Mouse (Mus musculus) stomach, embryonic 15.5 days (tissue): ENCODE data around the gene Tle1. TPM values are rescaled to one million over a fixed set of nuclear protein-coding genes. Genes with fewer than 3 reads are reported as not detected.
A peak's percentile ranks its signal among the peaks of the same experiment; 100 is the strongest.

Source experiments
- ATAC-seq: fragments of 200-750 bp; cut with Nextera tagmentation; 2 replicates; pipeline ENCODE4 v1.8.0; 2017; ENCODE audit warnings: low read depth, moderate number of reproducible peaks, moderate TSS enrichment; ENCODE audit not compliant: insufficient read depth, low FRiP score
- H3K27ac ChIP-seq: fragments of 300-500 bp; sonication (generic); 2 replicates; pipeline ENCODE4 v1.5.1; 2015; ENCODE audit warnings: mild to moderate bottlenecking, inconsistent platforms
- H3K27me3 ChIP-seq: fragments of 300-500 bp; sonication (generic); replicated peaks from 2 replicates; pipeline ENCODE4 v1.6.1; 2015; ENCODE audit warnings: inconsistent platforms
- H3K36me3 ChIP-seq: fragments of 300-500 bp; sonication (generic); 2 replicates; pipeline ENCODE4 v1.6.1; 2015; ENCODE audit warnings: inconsistent platforms
- H3K4me1 ChIP-seq: fragments of 300-500 bp; sonication (generic); 2 replicates; pipeline ENCODE4 v1.6.1; 2015; ENCODE audit warnings: inconsistent platforms
- H3K4me2 ChIP-seq: fragments of 300-500 bp; sonication (generic); 2 replicates; pipeline ENCODE4 v1.6.1; 2015; ENCODE audit warnings: mild to moderate bottlenecking, inconsistent platforms
- H3K4me3 ChIP-seq: fragments of 300-500 bp; sonication (generic); replicated peaks from 2 replicates; pipeline ENCODE4 v1.5.1; 2015; ENCODE audit warnings: inconsistent platforms
- H3K9ac ChIP-seq: fragments of 300-500 bp; sonication (generic); 2 replicates; pipeline ENCODE4 v1.6.1; 2015; ENCODE audit warnings: inconsistent platforms
- H3K9me3 ChIP-seq: fragments of 300-500 bp; sonication (generic); 2 replicates; pipeline ENCODE4 v1.6.1; 2016; ENCODE audit warnings: inconsistent platforms
- whole genome bisulfite sequencing: fragments of 180-500 bp; shearing (Covaris S2); methylation state at CpG from one replicate; pipeline ENCODE4 v1.1.7; 2015; 5-methylcytosine and 5-hydroxymethylcytosine counted together
- polyA plus RNA-seq: library from polyadenylated mRNA; unstranded; fragments of >200 nt; fragmentation: Nextera tagmentation; extraction: Ambion mirVana; gene quantifications from 2 replicates; pipeline ENCODE4 v1.2.1, GENCODE M21; 2015

Gene Tle1
- 17.8 and 22.3 TPM in 2 replicates for polyA plus RNA-seq

DNA sequence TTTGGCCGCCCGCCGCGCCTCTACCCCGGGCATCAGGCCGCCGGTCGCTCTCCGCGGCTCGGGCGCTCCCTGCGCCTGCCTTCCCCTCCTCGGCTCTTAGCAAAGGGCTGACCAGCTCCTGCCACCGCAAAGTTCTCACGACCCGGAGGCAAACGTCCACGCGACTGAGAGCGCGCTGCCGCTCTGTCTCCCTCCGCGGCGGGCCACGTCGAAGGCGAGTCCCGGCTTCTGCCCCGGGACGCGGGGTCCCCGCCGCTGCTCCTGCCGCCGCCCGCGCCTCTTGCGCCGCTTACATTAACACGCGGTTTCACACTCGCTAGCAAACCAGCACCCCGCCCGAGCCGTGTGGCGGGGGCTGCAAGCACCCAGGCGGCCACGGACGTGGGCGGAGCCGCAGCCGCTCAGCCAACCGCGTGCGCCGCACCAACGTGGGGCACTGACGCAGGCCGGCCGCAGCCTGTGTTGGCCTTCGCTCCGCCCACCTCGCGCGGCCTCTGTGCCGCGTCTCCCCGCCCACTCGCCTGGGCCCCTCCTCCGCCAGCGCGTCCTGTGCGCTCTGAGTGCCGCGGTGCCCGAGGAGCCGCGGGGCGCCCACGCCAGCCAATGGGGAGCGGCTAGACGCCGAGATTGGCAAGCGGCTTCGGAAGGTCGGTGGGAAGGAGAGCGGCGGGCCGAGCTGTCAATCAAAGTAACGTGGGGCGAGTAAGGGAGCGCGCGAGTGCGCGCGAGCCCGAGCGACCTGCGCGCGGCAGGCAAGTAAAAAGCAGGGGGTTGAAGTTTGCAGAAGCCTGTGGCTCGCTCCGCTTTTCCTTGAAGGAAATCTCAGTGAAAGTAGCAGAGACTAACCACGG, at the start of gene Tle1:
Tle1 (minus strand) TSS at position 361 of the 851 bp plus-strand sequence.
- Histone ChIP-seq H3K9ac (peak within 1 kb of the TSS; percentile 86), H3K4me1 (peaks cover 14% of the 10 kb centered on the region; the same call in 1 of the 2 replicates), H3K4me2 (peak within 1 kb of the TSS; percentile 88), H3K27ac (peak within 1 kb of the TSS; percentile 97), H3K36me3 (no peaks in the 10 kb centered on the region), H3K4me3 (peak within 1 kb of the TSS; percentile 84), H3K27me3 (no peaks in the 10 kb centered on the region), H3K9me3 (no peaks in the 10 kb centered on the region)
- peak; percentile 96 for ATAC-seq
- under 1% methylated on average over 107 of the region's 107 CpGs for WGBS

DNA sequence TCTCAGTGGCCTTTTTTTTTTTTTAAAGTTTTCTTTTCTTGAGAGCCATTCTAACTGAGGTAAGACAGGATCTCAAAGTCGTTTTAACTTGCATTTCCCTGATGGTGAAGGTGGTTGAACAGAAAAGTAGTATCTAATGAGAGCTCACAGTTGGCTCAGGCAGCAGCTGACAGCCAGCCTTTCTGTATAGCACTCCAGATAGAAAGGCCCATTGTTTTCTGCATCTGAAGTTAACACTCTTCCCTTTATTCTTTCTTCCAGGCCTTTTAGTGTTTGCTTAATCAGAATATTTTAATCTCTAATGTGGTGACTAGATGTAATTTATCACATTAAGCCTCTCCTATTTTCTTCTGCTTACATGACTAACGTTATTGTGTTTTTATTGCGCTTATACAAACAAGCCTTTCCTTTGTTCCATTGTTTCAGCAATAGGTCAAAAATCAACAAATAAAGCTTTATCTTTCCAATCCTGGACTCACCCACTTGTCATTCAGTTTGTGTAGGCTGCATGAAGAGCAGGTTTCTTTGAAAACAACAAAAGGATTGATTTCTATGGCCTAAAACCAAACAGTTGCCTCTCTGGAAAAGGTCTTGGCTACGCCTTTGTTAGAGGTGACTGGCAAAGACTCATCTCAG, 33.0 kb upstream of the Tle1 start:
- Histone ChIP-seq H3K9me3 (no peaks in the 10 kb centered on the region), H3K27me3 (no peaks in the 10 kb centered on the region), H3K36me3 (no peaks in the 10 kb centered on the region), H3K4me3 (no peak overlapping the region), H3K4me1 (no peaks in the 10 kb centered on the region), H3K27ac (no peak overlapping the region), H3K9ac (no peak overlapping the region), H3K4me2 (no peak overlapping the region)
- no peak for ATAC-seq
- WGBS: 42% methylated on average over 4 of the region's 4 CpGs

- Histone ChIP-seq H3K9me3 (no peaks in the 10 kb centered on the region), H3K4me2 (no peak overlapping the region), H3K27me3 (no peaks in the 10 kb centered on the region), H3K36me3 (no peaks in the 10 kb centered on the region), H3K27ac (no peak overlapping the region), H3K4me1 (no peaks in the 10 kb centered on the region), H3K9ac (no peak overlapping the region), H3K4me3 (no peak overlapping the region)
- no peak for ATAC-seq
- WGBS: 73% methylated on average over 3 of the region's 3 CpGs
Measured at GRCm38 (mm10) chr4:72232206-72232605, 31.5 kb upstream of the Tle1 start.

GRCm38 (mm10) chr4:72230832-72231231, 30.1 kb upstream of the Tle1 start:
- Histone ChIP-seq H3K4me3 (no peak overlapping the region), H3K27ac (no peak overlapping the region), H3K9ac (no peak overlapping the region), H3K4me2 (no peak overlapping the region), H3K9me3 (no peaks in the 10 kb centered on the region), H3K27me3 (no peaks in the 10 kb centered on the region), H3K36me3 (no peaks in the 10 kb centered on the region), H3K4me1 (no peaks in the 10 kb centered on the region)
- no peak for ATAC-seq

DNA sequence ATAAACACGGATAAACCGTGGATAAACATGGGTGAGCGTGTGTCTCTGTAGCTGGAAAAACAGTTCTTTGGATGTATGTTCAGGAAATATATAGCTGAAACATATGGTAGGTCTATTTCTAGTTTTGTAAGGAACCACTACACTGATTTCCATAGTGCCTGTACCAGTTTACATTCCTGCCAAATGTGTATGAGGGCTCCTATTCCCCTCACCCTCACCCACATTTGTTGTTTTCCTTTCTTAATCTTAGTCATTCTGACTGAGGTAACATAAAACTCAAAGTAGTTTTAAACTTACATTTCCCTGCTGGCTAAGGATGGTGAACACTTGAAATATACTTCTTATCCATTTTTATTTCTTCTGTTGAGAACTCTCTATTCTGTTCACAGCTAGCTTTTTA, 20.9 kb upstream of the Tle1 start:
- ATAC-seq: no peak
- WGBS: 78% methylated on average over 3 of the region's 3 CpGs

GRCm38 (mm10) chr4:72204420-72205045, 3.8 kb upstream of the Tle1 start:
- peak overlapping the region; percentile 4; the same call in 1 of the 2 replicates for H3K4me2 ChIP-seq
- H3K36me3 ChIP-seq: no peaks in the 10 kb centered on the region
- H3K27ac ChIP-seq: 0 out of 2 replicates have a peak overlapping the region, but pooled peaks have one; percentile 11
- H3K9ac ChIP-seq: no peak overlapping the region
- ATAC-seq: no peak
- no peaks in the 10 kb centered on the region; the same call in 1 of the 2 replicates for H3K4me1 ChIP-seq
- no peak overlapping the region for H3K4me3 ChIP-seq
- H3K27me3 ChIP-seq: no peaks in the 10 kb centered on the region
- no peaks in the 10 kb centered on the region for H3K9me3 ChIP-seq
- 31% methylated on average over 6 of the region's 6 CpGs for WGBS

More for the DNA sequence above, 20.9 kb upstream of the Tle1 start:
- Histone ChIP-seq H3K27me3 (no peaks in the 10 kb centered on the region), H3K4me2 (no peak overlapping the region), H3K4me1 (no peaks in the 10 kb centered on the region), H3K4me3 (no peak overlapping the region), H3K9ac (no peak overlapping the region), H3K9me3 (no peaks in the 10 kb centered on the region), H3K27ac (no peak overlapping the region), H3K36me3 (no peaks in the 10 kb centered on the region)

DNA sequence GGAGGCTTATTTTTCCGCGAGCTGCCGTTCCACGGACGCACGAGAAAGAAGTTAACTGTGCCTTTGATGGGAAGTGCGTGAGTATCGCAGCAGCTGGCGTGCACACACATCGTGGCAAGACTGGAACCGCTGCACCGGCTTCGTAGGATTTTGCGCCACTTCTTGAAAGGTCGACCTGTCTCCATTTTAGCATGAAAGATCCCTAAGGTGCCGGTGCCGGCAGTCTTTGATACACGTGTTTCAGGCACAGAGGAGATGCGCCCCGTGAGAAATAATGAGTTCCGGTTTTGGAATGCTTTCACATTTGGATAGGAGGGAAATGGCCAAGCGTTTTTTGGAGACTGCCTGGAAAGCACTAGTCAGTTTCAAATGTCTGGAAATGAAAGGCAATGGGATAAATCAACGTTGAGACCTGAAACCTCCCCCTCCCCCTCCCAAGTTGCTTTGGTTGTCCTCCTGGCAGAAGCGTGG, 837 bp upstream of the Tle1 start:
- no peaks in the 10 kb centered on the region for H3K36me3 ChIP-seq
- H3K9me3 ChIP-seq: no peaks in the 10 kb centered on the region
- ATAC-seq: no peak
- under 1% methylated on average over 24 of the region's 24 CpGs for WGBS
- H3K4me1 ChIP-seq: peaks cover 14% of the 10 kb centered on the region; the same call in 1 of the 2 replicates
- H3K27me3 ChIP-seq: no peaks in the 10 kb centered on the region
- H3K4me3 ChIP-seq: peak overlapping the region; percentile 84
- peak overlapping the region; percentile 71 for H3K4me2 ChIP-seq
- H3K9ac ChIP-seq: peak overlapping the region; percentile 9; the same call in 1 of the 2 replicates
- peak overlapping the region; percentile 87 for H3K27ac ChIP-seq

DNA sequence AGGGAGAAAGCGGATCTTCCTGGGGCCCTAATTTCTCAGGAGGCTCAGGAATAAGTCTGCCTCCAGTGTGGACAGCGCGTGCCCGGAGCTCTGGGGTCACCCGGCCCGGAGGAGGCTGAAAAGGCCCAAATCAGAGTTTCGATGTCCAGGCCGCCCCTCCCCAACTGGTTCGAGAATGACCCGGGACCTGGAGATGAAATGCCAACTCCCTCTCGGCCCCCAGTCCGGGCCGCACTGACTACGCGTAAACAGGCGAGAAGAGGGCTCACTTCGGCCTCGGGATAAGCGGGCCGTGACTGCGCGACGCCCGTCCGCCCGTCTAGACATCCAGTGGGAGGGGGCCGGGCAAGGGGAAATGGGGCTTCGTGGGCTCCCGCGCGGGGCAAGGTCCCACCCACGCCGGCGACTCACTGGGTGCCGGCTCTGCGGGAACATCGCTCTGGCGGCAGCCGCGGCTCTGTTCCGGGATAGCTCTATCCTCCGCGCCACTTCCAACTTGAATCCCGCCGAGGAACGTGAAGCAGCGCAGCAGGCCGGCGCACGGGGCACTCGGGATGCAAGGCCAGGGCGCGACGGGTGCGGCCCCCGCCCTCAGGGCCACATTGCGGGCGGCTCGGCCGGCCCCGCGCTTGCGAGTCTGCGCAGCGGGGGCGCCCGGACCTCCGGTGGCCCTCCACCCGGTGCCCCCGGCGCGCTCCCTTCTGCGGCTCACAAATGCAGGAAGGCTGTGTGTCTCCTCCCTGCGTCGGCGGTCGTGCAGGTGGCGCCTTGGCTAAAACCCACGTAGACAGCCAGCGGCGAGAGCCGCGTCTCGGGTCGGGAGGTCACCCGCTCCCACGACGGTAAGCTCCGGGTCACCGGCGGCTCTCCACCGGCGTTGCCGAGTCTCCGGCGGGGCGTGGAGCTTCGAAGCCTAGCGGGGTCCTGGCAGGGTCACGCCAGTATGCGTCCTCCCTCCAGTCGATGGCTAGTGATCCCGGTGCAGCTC, 854 bp downstream of the Tle1 start:
- Histone ChIP-seq H3K9me3 (no peaks in the 10 kb centered on the region), H3K9ac (peak overlapping the region; percentile 86), H3K27me3 (no peaks in the 10 kb centered on the region), H3K4me3 (peak overlapping the region; percentile 84), H3K27ac (peak overlapping the region; percentile 97), H3K36me3 (no peaks in the 10 kb centered on the region), H3K4me1 (peaks cover 17% of the 10 kb centered on the region; the same call in 1 of the 2 replicates), H3K4me2 (peak overlapping the region; percentile 88)
- no peak for ATAC-seq
- WGBS: under 1% methylated on average over 99 of the region's 103 CpGs

GRCm38 (mm10) chr4:72198877-72199411, 1.8 kb downstream of the Tle1 start:
- H3K9ac ChIP-seq: peak overlapping the region; percentile 86
- no peaks in the 10 kb centered on the region for H3K36me3 ChIP-seq
- H3K4me3 ChIP-seq: peak overlapping the region; percentile 84
- H3K27ac ChIP-seq: peak overlapping the region; percentile 97; the same call in 1 of the 2 replicates
- H3K9me3 ChIP-seq: no peaks in the 10 kb centered on the region
- WGBS: under 1% methylated on average over 22 of the region's 22 CpGs
- H3K4me2 ChIP-seq: peak overlapping the region; percentile 88
- peaks cover 24% of the 10 kb centered on the region; the same call in 1 of the 2 replicates for H3K4me1 ChIP-seq
- H3K27me3 ChIP-seq: no peaks in the 10 kb centered on the region
- peak; percentile 33 for ATAC-seq

- 13% methylated on average over 7 of the region's 7 CpGs for WGBS
- Histone ChIP-seq H3K9me3 (no peaks in the 10 kb centered on the region), H3K36me3 (no peaks in the 10 kb centered on the region), H3K4me1 (peaks cover 24% of the 10 kb centered on the region; the same call in 1 of the 2 replicates), H3K27me3 (no peaks in the 10 kb centered on the region), H3K4me3 (peak overlapping the region; percentile 84), H3K27ac (no peak overlapping the region; the same call in 1 of the 2 replicates), H3K4me2 (peak overlapping the region; percentile 88), H3K9ac (peak overlapping the region; percentile 14; the same call in 1 of the 2 replicates)
- ATAC-seq: no peak
Measured at GRCm38 (mm10) chr4:72197888-72198605, 2.7 kb downstream of the Tle1 start.
